Comparison of ENCODE assay signal across 8 mouse cellular contexts in genomic region chr13:28502171-28502570, GRCm38 (mm10).
DNase-seq lines count a peak whose midpoint lies in the region; ATAC-seq lines count a peak whose summit lies in the region.

No protein-coding gene starts in this region.

- intact Hi-C loops in left cerebral cortex, postnatal 4 days (cut with DNase I) = no loop called here

- no peak overlapping the region for H3K9ac ChIP-seq in hindbrain, embryonic 16.5 days (ENCODE audit: low read depth, low read length)
- H3K9ac ChIP-seq in kidney, embryonic 14.5 days (ENCODE audit: low read depth, low read length) = no peak overlapping the region

- H3K4me2 ChIP-seq in hindbrain, embryonic 16.5 days (ENCODE audit: low read length) = no peak overlapping the region
- H3K4me2 ChIP-seq in kidney, embryonic 14.5 days (replicated peaks; ENCODE audit: low read depth, low read length) = no peak overlapping the region

- no peak for ATAC-seq in hindbrain, embryonic 16.5 days
- peak; percentile 89 for ATAC-seq in kidney, embryonic 14.5 days (ENCODE audit: low FRiP score, low TSS enrichment)

- H3K9me3 ChIP-seq in hindbrain, embryonic 10.5 days = no peaks in the 10 kb centered on the region
- no peaks in the 10 kb centered on the region for H3K9me3 ChIP-seq in hindbrain, embryonic 16.5 days (ENCODE audit: control insufficient read depth, low read length)
- no peaks in the 10 kb centered on the region for H3K9me3 ChIP-seq in kidney, embryonic 14.5 days (ENCODE audit: control insufficient read depth, low read length)

- WGBS in hindbrain, embryonic 10.5 days = 60% methylated on average over 2 of the region's 2 CpGs
- WGBS in hindbrain, embryonic 16.5 days = 68% methylated on average over 2 of the region's 2 CpGs
- WGBS in kidney, embryonic 14.5 days = 24% methylated on average over 2 of the region's 2 CpGs

- peaks cover 20% of the 10 kb centered on the region for H3K36me3 ChIP-seq in hindbrain, embryonic 10.5 days
- H3K36me3 ChIP-seq in hindbrain, embryonic 16.5 days (ENCODE audit: control insufficient read depth, insufficient read depth, low read length) = no peaks in the 10 kb centered on the region
- H3K36me3 ChIP-seq in kidney, embryonic 14.5 days (ENCODE audit: control insufficient read depth, insufficient read depth, low read length) = no peaks in the 10 kb centered on the region

- H3K4me1 ChIP-seq in hindbrain, embryonic 10.5 days (replicated peaks) = peaks cover 12% of the 10 kb centered on the region
- H3K4me1 ChIP-seq in hindbrain, embryonic 16.5 days (ENCODE audit: control insufficient read depth, insufficient read depth, low read depth, low read length) = no peaks in the 10 kb centered on the region
- H3K4me1 ChIP-seq in kidney, embryonic 14.5 days (ENCODE audit: control insufficient read depth, insufficient read depth, low read length) = peaks cover 4% of the 10 kb centered on the region; the same call in 1 of the 2 replicates

- no peaks in the 10 kb centered on the region for H3K27me3 ChIP-seq in hindbrain, embryonic 10.5 days (ENCODE audit: insufficient read depth, poor library complexity, severe bottlenecking)
- H3K27me3 ChIP-seq in hindbrain, embryonic 16.5 days (replicated peaks; ENCODE audit: control insufficient read depth, insufficient read depth, low read length) = no peaks in the 10 kb centered on the region
- no peaks in the 10 kb centered on the region for H3K27me3 ChIP-seq in kidney, embryonic 14.5 days (ENCODE audit: control insufficient read depth, insufficient read depth, low read length)

- peak; percentile 9 for DNase-seq in hindbrain, embryonic 10.5 days (ENCODE audit: low spot score)
- DNase-seq in heart, adult 11 months = peak; percentile 98
- peak; percentile 77 for DNase-seq in lung, postnatal 25 days (ENCODE audit: low spot score)
- DNase-seq in thymus, postnatal 0 days (ENCODE audit: low spot score) = peak; percentile 77
- DNase-seq in urinary bladder, postnatal 25 days (ENCODE audit: low spot score) = no peak
- no peak for DNase-seq in left cerebral cortex, postnatal 4 days

- H3K4me3 ChIP-seq in hindbrain, embryonic 10.5 days = no peak overlapping the region
- no peak overlapping the region for H3K4me3 ChIP-seq in hindbrain, embryonic 16.5 days (ENCODE audit: low read length)
- no peak overlapping the region for H3K4me3 ChIP-seq in kidney, embryonic 14.5 days (ENCODE audit: low read length)

- 0 out of 2 replicates have a peak overlapping the region, but pooled peaks have one; percentile 29 for H3K27ac ChIP-seq in hindbrain, embryonic 10.5 days
- no peak overlapping the region for H3K27ac ChIP-seq in hindbrain, embryonic 16.5 days (ENCODE audit: low read depth, low read length)
- H3K27ac ChIP-seq in kidney, embryonic 14.5 days (ENCODE audit: low read depth, low read length) = peak overlapping the region; percentile 12; the same call in 1 of the 2 replicates

Comparison
In these comparisons a context has a peak if more than half of its experiments do, and no peak if none do; other contexts are left out.
1. DNase-seq: peak in hindbrain, embryonic 10.5 days (single experiment), heart, adult 11 months (single experiment), lung, postnatal 25 days (single experiment) and thymus, postnatal 0 days (single experiment); none in urinary bladder, postnatal 25 days (single experiment) and left cerebral cortex, postnatal 4 days (single experiment).